Comparison of ENCODE assay signal across 8 mouse cellular contexts in genomic region chr11:112781035-112781911, GRCm38 (mm10). TPM values are rescaled to one million over a fixed set of nuclear protein-coding genes. Genes with fewer than 3 reads are reported as not detected.
DNase-seq lines count a peak whose midpoint lies in the region; ATAC-seq and TF ChIP-seq lines count a peak whose summit lies in the region.

No protein-coding gene starts in this region.

- no peak for TF ChIP-seq POLR2A in limb, embryonic 14.5 days (IDR thresholded peaks at IDR 0.05; ENCODE audit: borderline replicate concordance, extremely low read depth, insufficient read depth, insufficient read length)

- peak overlapping the region; percentile 59 for H3K9ac ChIP-seq in limb, embryonic 14.5 days (ENCODE audit: low read depth, low read length, severe bottlenecking)
- 0 out of 2 replicates have a peak overlapping the region, but pooled peaks have one; percentile 33 for H3K9ac ChIP-seq in midbrain, postnatal 0 days (replicated peaks; ENCODE audit: low read length, poor library complexity, severe bottlenecking)

- peaks cover 8% of the 10 kb centered on the region; the same call in 1 of the 2 replicates for H3K27me3 ChIP-seq in limb, embryonic 14.5 days (ENCODE audit: control insufficient read depth, insufficient read depth, low read length)
- H3K27me3 ChIP-seq in midbrain, postnatal 0 days (ENCODE audit: insufficient read depth, low read length): peaks cover 26% of the 10 kb centered on the region; the same call in 1 of the 2 replicates

- H3K4me3 ChIP-seq in limb, embryonic 14.5 days (replicated peaks; ENCODE audit: low read length): peak overlapping the region; percentile 79
- peak overlapping the region; percentile 46 for H3K4me3 ChIP-seq in midbrain, postnatal 0 days (ENCODE audit: low read depth, low read length)

- peak; percentile 48 for DNase-seq in R1 (ENCODE audit: low read depth, low spot score)
- peak; percentile 81 for DNase-seq in embryo, embryonic 11 days
- peak; percentile 20 to 40 for DNase-seq in gastrocnemius, postnatal 36 days
- peak; percentile 29 for DNase-seq in kidney, adult 9 months
- peak; percentile 69 for DNase-seq in limb, embryonic 14.5 days (ENCODE audit: low spot score)
- DNase-seq in midbrain, postnatal 0 days (ENCODE audit: low spot score): peak; percentile 71
- DNase-seq in urinary bladder, postnatal 36 days (ENCODE audit: low spot score in 2 of 2): peak; percentile 27 to 32
- no peak for DNase-seq in spleen, postnatal 10 days (ENCODE audit: low spot score in 2 of 2)

- WGBS in limb, embryonic 14.5 days: under 1% methylated on average over 49 of the region's 49 CpGs
- WGBS in midbrain, postnatal 0 days: 1% methylated on average over 46 of the region's 49 CpGs

- H3K36me3 ChIP-seq in limb, embryonic 14.5 days (ENCODE audit: control insufficient read depth, insufficient read depth, low read length): peaks cover 21% of the 10 kb centered on the region
- no peaks in the 10 kb centered on the region for H3K36me3 ChIP-seq in midbrain, postnatal 0 days (ENCODE audit: insufficient read depth, low read length)

- ATAC-seq in limb, embryonic 14.5 days (ENCODE audit: low FRiP score, low read depth): peak; percentile 64
- ATAC-seq in midbrain, postnatal 0 days (ENCODE audit: low FRiP score): peak; percentile 56

- peak overlapping the region; percentile 93 for H3K4me2 ChIP-seq in limb, embryonic 14.5 days (replicated peaks; ENCODE audit: low read depth, low read length, severe bottlenecking)
- peak overlapping the region; percentile 96 for H3K4me2 ChIP-seq in midbrain, postnatal 0 days (ENCODE audit: low read depth, low read length, poor library complexity, severe bottlenecking)

- peaks cover 18% of the 10 kb centered on the region for H3K4me1 ChIP-seq in limb, embryonic 14.5 days (ENCODE audit: control insufficient read depth, insufficient read depth, low read length)
- no peaks in the 10 kb centered on the region for H3K4me1 ChIP-seq in midbrain, postnatal 0 days (ENCODE audit: insufficient read depth, low read length)

- peak overlapping the region; percentile 95 for H3K27ac ChIP-seq in limb, embryonic 14.5 days (replicated peaks; ENCODE audit: low read depth, low read length)
- peak overlapping the region; percentile 65 for H3K27ac ChIP-seq in midbrain, postnatal 0 days (ENCODE audit: low read depth, low read length)

- intact Hi-C loops in gastrocnemius, postnatal 36 days (cut with DNase I): loop anchor here (5.0 kb wide), 1 partner anchor 1244 kb away; no protein-coding TSS in a partner anchor

- no peaks in the 10 kb centered on the region for H3K9me3 ChIP-seq in limb, embryonic 14.5 days (ENCODE audit: control insufficient read depth, low read length)
- no peaks in the 10 kb centered on the region for H3K9me3 ChIP-seq in midbrain, postnatal 0 days (ENCODE audit: low read length)

- TF ChIP-seq CTCF in midbrain, postnatal 0 days (IDR thresholded peaks at IDR 0.05): no peak

RNA-seq across cellular contexts. Expression of gene Sox9, which starts 0.8 kb away (rescaled TPM):
- total RNA-seq in gastrocnemius, postnatal 36 days (2021): 1 to 10 TPM; 2.2 to 2.4 TPM
- polyA plus RNA-seq in limb, embryonic 14.5 days (2012; rRNA removed): 70.2 and 110 TPM in 2 replicates
- 98.2 and 132 TPM in 2 replicates for polyA plus RNA-seq in limb, embryonic 14.5 days (2014; fragmentation: Nextera tagmentation; extraction: Ambion mirVana)
- total RNA-seq in midbrain, postnatal 0 days (2014; rRNA removed): 10.4 TPM in 2 replicates
- 35.4 and 36.5 TPM in 2 replicates for polyA plus RNA-seq in midbrain, postnatal 0 days (2015; fragmentation: Nextera tagmentation; extraction: Ambion mirVana)

Comparison
In these comparisons a context has a peak if more than half of its experiments do, and no peak if none do; other contexts are left out.
1. DNase-seq: peak in R1 (single experiment), embryo, embryonic 11 days (single experiment), gastrocnemius, postnatal 36 days (2 of 2), kidney, adult 9 months (single experiment), limb, embryonic 14.5 days (single experiment), midbrain, postnatal 0 days (single experiment) and urinary bladder, postnatal 36 days (2 of 2); none in spleen, postnatal 10 days (0 of 2).